In genomic region chr8:107031577-107032090, GRCm38 (mm10) we compare ENCODE assay signal across 1 mouse cellular context.
TF ChIP-seq lines count a peak whose summit lies in the region.

No protein-coding gene starts in this region.

TF ChIP-seq in CH12.LX, 34 proteins besides CTCF, POLR2A, EP300 and RAD21:
- TF ChIP-seq UBTF (IDR thresholded peaks at IDR 0.05; ENCODE audit: low read depth, low read length) (0 out of 2 replicates have a peak, but pooled peaks have one; percentile 45), MAX (IDR thresholded peaks at IDR 0.05; ENCODE audit: low read length) (no peak)
